Mouse (Mus musculus) myocyte (in vitro differentiated cells): Measurements from ENCODE around the gene Riox1.

Source experiments
- POLR2A ChIP-seq: IDR thresholded peaks from one replicate; pipeline ENCODE4 v1.6.1; 2011; ENCODE audit warnings: low read depth, mild to moderate bottlenecking, control low read depth, moderate library complexity; ENCODE audit not compliant: insufficient read length
- REST ChIP-seq: IDR thresholded peaks from one replicate; pipeline ENCODE4 v1.6.1; 2011; ENCODE audit warnings: mild to moderate bottlenecking, control low read depth, moderate library complexity; ENCODE audit not compliant: insufficient read depth, insufficient read length
- USF1 ChIP-seq: IDR thresholded peaks from one replicate; pipeline ENCODE4 v1.6.1; 2011; ENCODE audit warnings: low read depth, mild to moderate bottlenecking, control low read depth, moderate library complexity

DNA sequence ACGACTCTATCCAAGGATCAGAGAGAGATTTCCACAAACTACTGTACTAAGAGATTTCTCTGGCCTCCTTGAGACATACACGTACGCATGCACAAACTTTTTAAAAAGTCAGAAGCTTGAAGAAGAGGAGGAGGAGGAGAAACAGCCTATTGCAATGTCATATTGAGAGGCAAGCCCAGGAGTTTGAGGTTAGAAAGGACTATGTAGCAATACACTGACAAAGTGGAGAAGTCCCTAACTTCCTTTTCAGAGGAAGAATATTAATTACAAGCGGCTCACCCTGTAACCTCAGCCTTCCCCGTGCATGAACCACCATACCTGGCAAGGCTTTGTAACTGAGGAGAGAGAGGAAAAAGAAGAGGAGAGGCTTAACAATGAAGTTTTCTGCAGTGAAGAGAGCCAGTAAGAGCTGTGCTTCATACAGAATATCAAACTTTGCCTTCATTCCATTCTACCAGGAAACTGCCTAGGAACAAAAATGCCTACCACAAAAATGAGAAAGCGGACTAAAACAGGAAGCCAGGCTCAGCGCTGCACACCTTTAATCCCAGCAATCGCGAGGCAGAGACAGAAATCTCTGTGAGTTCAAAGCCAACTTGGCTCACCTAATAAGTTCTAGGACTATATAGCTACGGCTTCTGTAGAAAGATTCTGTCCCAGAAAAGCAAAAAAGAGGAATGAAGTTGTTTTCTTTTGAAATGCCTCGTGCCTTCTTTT, 474 bp upstream of the Riox1 start:
- TF ChIP-seq REST (no peak), POLR2A (no peak), USF1 (no peak)
